Mouse (Mus musculus) forebrain, embryonic 15.5 days (tissue): ENCODE measurements around the gene Lingo3. TPM values are rescaled to one million over a fixed set of nuclear protein-coding genes. Genes with fewer than 3 reads are reported as not detected.
A peak's percentile ranks its signal among the peaks of the same experiment; 100 is the strongest.

ENCODE experiments used
- ATAC-seq: fragments of 200-750 bp; cut with Nextera tagmentation; replicated peaks from 2 replicates; pipeline ENCODE4 v1.8.0; 2017; ENCODE audit warnings: mild to moderate bottlenecking, moderate TSS enrichment, moderate library complexity
- H3K27ac ChIP-seq: fragments of 300-500 bp; sonication (generic); replicated peaks from 2 replicates; pipeline ENCODE4 v1.5.1; 2015; ENCODE audit warnings: mild to moderate bottlenecking, inconsistent platforms
- H3K27me3 ChIP-seq: fragments of 300-500 bp; sonication (generic); 2 replicates; pipeline ENCODE4 v1.6.1; 2015; ENCODE audit warnings: inconsistent platforms
- H3K36me3 ChIP-seq: fragments of 300-500 bp; sonication (generic); 2 replicates; pipeline ENCODE4 v1.6.1; 2015; ENCODE audit warnings: mild to moderate bottlenecking, inconsistent platforms
- H3K4me1 ChIP-seq: fragments of 300-500 bp; sonication (generic); 2 replicates; pipeline ENCODE4 v1.6.1; 2015; ENCODE audit warnings: inconsistent platforms
- H3K4me2 ChIP-seq: fragments of 300-500 bp; sonication (generic); replicated peaks from 2 replicates; pipeline ENCODE4 v1.6.1; 2015; ENCODE audit warnings: mild to moderate bottlenecking, inconsistent platforms
- H3K4me3 ChIP-seq: fragments of 300-500 bp; sonication (generic); 2 replicates; pipeline ENCODE4 v1.5.1; 2015; ENCODE audit warnings: mild to moderate bottlenecking, inconsistent platforms
- H3K9ac ChIP-seq: fragments of 300-500 bp; sonication (generic); replicated peaks from 2 replicates; pipeline ENCODE4 v1.6.1; 2015; ENCODE audit warnings: mild to moderate bottlenecking, inconsistent platforms
- H3K9me3 ChIP-seq: fragments of 300-500 bp; sonication (generic); 2 replicates; pipeline ENCODE4 v1.6.1; 2016; ENCODE audit warnings: inconsistent platforms
- WGBS: fragments of 180-500 bp; shearing (Covaris S2); methylation state at CpG from one replicate; pipeline ENCODE4 v1.1.7; 2015; ENCODE audit warnings: mixed read lengths; 5-methylcytosine and 5-hydroxymethylcytosine counted together
- polyA plus RNA-seq: library from polyadenylated mRNA; unstranded; fragments of >200 nt; fragmentation: Nextera tagmentation; extraction: Ambion mirVana; gene quantifications from 2 replicates; pipeline ENCODE4 v1.2.1, GENCODE M21; 2015

The Lingo3 gene
- polyA plus RNA-seq, 1 experiment from 2014 or later, result 5.5 TPM

- no peaks in the 10 kb centered on the region for H3K27me3 ChIP-seq
- ATAC-seq, result no peak
- H3K4me3 ChIP-seq, result no peak overlapping the region
- no peak overlapping the region for H3K27ac ChIP-seq
- no peak overlapping the region for H3K4me2 ChIP-seq
- H3K9ac ChIP-seq, result no peak overlapping the region
- WGBS, result 89% methylated on average over 7 of the region's 7 CpGs
- peaks cover 35% of the 10 kb centered on the region for H3K4me1 ChIP-seq
- H3K36me3 ChIP-seq, result peaks cover 5% of the 10 kb centered on the region
- H3K9me3 ChIP-seq, result no peaks in the 10 kb centered on the region
Measured at GRCm38 (mm10) chr10:80858350-80858935, 14.6 kb upstream of the Lingo3 start.

- no peaks in the 10 kb centered on the region for H3K27me3 ChIP-seq
- H3K4me1 ChIP-seq, result peaks cover 36% of the 10 kb centered on the region
- H3K27ac ChIP-seq, result no peak overlapping the region
- no peak overlapping the region for H3K4me2 ChIP-seq
- no peaks in the 10 kb centered on the region for H3K9me3 ChIP-seq
- H3K4me3 ChIP-seq, result no peak overlapping the region
- H3K36me3 ChIP-seq, result peaks cover 10% of the 10 kb centered on the region
- ATAC-seq, result no peak
- H3K9ac ChIP-seq, result 0 out of 2 replicates have a peak overlapping the region, but pooled peaks have one; percentile 3
- WGBS, result 70% methylated on average over 3 of the region's 3 CpGs
Measured at GRCm38 (mm10) chr10:80857848-80858247, 14.0 kb upstream of the Lingo3 start.

GRCm38 (mm10) chr10:80857386-80857785, 13.5 kb upstream of the Lingo3 start:
- Histone ChIP-seq H3K4me3 (no peak overlapping the region), H3K36me3 (peaks cover 12% of the 10 kb centered on the region; the same call in 1 of the 2 replicates), H3K9ac (0 out of 2 replicates have a peak overlapping the region, but pooled peaks have one; percentile 3), H3K9me3 (no peaks in the 10 kb centered on the region), H3K4me1 (peaks cover 36% of the 10 kb centered on the region), H3K27ac (no peak overlapping the region), H3K4me2 (no peak overlapping the region), H3K27me3 (no peaks in the 10 kb centered on the region)
- 34% methylated on average over 8 of the region's 8 CpGs for WGBS
- ATAC-seq, result no peak

- no peak overlapping the region for H3K27ac ChIP-seq
- peaks cover 36% of the 10 kb centered on the region for H3K4me1 ChIP-seq
- WGBS, result 84% methylated on average over 5 of the region's 5 CpGs
- peaks cover 16% of the 10 kb centered on the region for H3K36me3 ChIP-seq
- H3K4me3 ChIP-seq, result 0 out of 2 replicates have a peak overlapping the region, but pooled peaks have one; percentile 72
- H3K9me3 ChIP-seq, result no peaks in the 10 kb centered on the region
- no peak for ATAC-seq
- no peak overlapping the region for H3K9ac ChIP-seq
- no peaks in the 10 kb centered on the region for H3K27me3 ChIP-seq
- no peak overlapping the region for H3K4me2 ChIP-seq
Measured at GRCm38 (mm10) chr10:80856908-80857307, 13.1 kb upstream of the Lingo3 start.

- Histone ChIP-seq H3K9me3 (no peaks in the 10 kb centered on the region), H3K9ac (no peak overlapping the region; the same call in 1 of the 2 replicates), H3K4me3 (peak overlapping the region; percentile 72), H3K27ac (no peak overlapping the region), H3K4me2 (peak overlapping the region; percentile 96), H3K4me1 (peaks cover 36% of the 10 kb centered on the region), H3K36me3 (peaks cover 20% of the 10 kb centered on the region), H3K27me3 (no peaks in the 10 kb centered on the region)
- no peak for ATAC-seq
- 74% methylated on average over 3 of the region's 3 CpGs for WGBS
Measured at GRCm38 (mm10) chr10:80856267-80856666, 12.4 kb upstream of the Lingo3 start.

- Histone ChIP-seq H3K4me3 (peak overlapping the region; percentile 72), H3K9me3 (no peaks in the 10 kb centered on the region), H3K27ac (no peak overlapping the region), H3K36me3 (peaks cover 26% of the 10 kb centered on the region), H3K4me1 (peaks cover 36% of the 10 kb centered on the region), H3K27me3 (no peaks in the 10 kb centered on the region), H3K4me2 (peak overlapping the region; percentile 96), H3K9ac (peak overlapping the region; percentile 73)
- 19% methylated on average over 11 of the region's 11 CpGs for WGBS
- no peak for ATAC-seq
Measured at GRCm38 (mm10) chr10:80855749-80856073, 11.9 kb upstream of the Lingo3 start.

- peak within 1 kb of the TSS; percentile 96 for H3K4me2 ChIP-seq
- under 1% methylated on average over 81 of the region's 81 CpGs for WGBS
- peak within 1 kb of the TSS; percentile 66 for H3K27ac ChIP-seq
Measured at GRCm38 (mm10) chr10:80854913-80855748, 11.3 kb upstream of the Lingo3 start, which contains the start of the genes Lsm7 and Sppl2b. Gene Lsm7, minus strand, starts transcription at chr10:80855209. Gene Sppl2b, plus strand, starts transcription at chr10:80855275.

GRCm38 (mm10) chr10:80848571-80848970, 4.7 kb upstream of the Lingo3 start:
- 10% methylated on average over 10 of the region's 10 CpGs for WGBS
- H3K4me3 ChIP-seq, result no peak overlapping the region
- H3K27me3 ChIP-seq, result peaks cover 13% of the 10 kb centered on the region; the same call in 1 of the 2 replicates
- ATAC-seq, result no peak
- no peak overlapping the region for H3K9ac ChIP-seq
- H3K4me2 ChIP-seq, result no peak overlapping the region
- H3K27ac ChIP-seq, result no peak overlapping the region
- H3K9me3 ChIP-seq, result no peaks in the 10 kb centered on the region
- peaks cover 33% of the 10 kb centered on the region for H3K36me3 ChIP-seq
- H3K4me1 ChIP-seq, result peaks cover 11% of the 10 kb centered on the region

More at GRCm38 (mm10) chr10:80854913-80855748, 11.3 kb upstream of the Lingo3 start, which contains the start of the genes Lsm7 and Sppl2b:
- H3K9ac ChIP-seq, result peak within 1 kb of the TSS; percentile 73
- H3K27me3 ChIP-seq, result no peaks in the 10 kb centered on the region
- peak within 1 kb of the TSS; percentile 72 for H3K4me3 ChIP-seq
- ATAC-seq, result peak; percentile 84
- peaks cover 31% of the 10 kb centered on the region for H3K36me3 ChIP-seq
- H3K4me1 ChIP-seq, result peaks cover 36% of the 10 kb centered on the region
- no peaks in the 10 kb centered on the region for H3K9me3 ChIP-seq

- H3K4me2 ChIP-seq, result no peak overlapping the region
- 71% methylated on average over 12 of the region's 12 CpGs for WGBS
- no peak overlapping the region for H3K9ac ChIP-seq
- H3K27me3 ChIP-seq, result peaks cover 26% of the 10 kb centered on the region
- H3K4me1 ChIP-seq, result peaks cover 16% of the 10 kb centered on the region
- no peak overlapping the region for H3K4me3 ChIP-seq
- H3K27ac ChIP-seq, result no peak overlapping the region
- no peaks in the 10 kb centered on the region for H3K9me3 ChIP-seq
- ATAC-seq, result no peak
- H3K36me3 ChIP-seq, result peaks cover 7% of the 10 kb centered on the region; the same call in 1 of the 2 replicates
Measured at GRCm38 (mm10) chr10:80845732-80846131, 1.9 kb upstream of the Lingo3 start.

- no peaks in the 10 kb centered on the region for H3K9me3 ChIP-seq
- H3K4me1 ChIP-seq, result peaks cover 16% of the 10 kb centered on the region
- 65% methylated on average over 8 of the region's 8 CpGs for WGBS
- H3K27me3 ChIP-seq, result peaks cover 26% of the 10 kb centered on the region
- H3K36me3 ChIP-seq, result peaks cover 3% of the 10 kb centered on the region; the same call in 1 of the 2 replicates
- no peak overlapping the region for H3K27ac ChIP-seq
- no peak overlapping the region for H3K4me3 ChIP-seq
- H3K4me2 ChIP-seq, result no peak overlapping the region
- H3K9ac ChIP-seq, result no peak overlapping the region
- no peak for ATAC-seq
Measured at GRCm38 (mm10) chr10:80845055-80845693, 1.3 kb upstream of the Lingo3 start.

- Histone ChIP-seq H3K4me2 (peak overlapping the region; percentile 82), H3K4me1 (peaks cover 16% of the 10 kb centered on the region), H3K27ac (no peak overlapping the region), H3K36me3 (no peaks in the 10 kb centered on the region), H3K9me3 (no peaks in the 10 kb centered on the region), H3K27me3 (peaks cover 26% of the 10 kb centered on the region), H3K9ac (peak overlapping the region; percentile 55), H3K4me3 (peak overlapping the region; percentile 54)
- WGBS, result 7% methylated on average over 31 of the region's 32 CpGs
- peak; percentile 44 for ATAC-seq
Measured at GRCm38 (mm10) chr10:80843087-80843930, 530 bp downstream of the Lingo3 start.
